Mouse (Mus musculus) kidney, embryonic 16.5 days (tissue): ENCODE data around the gene AC161166.1. TPM values are rescaled to one million over a fixed set of nuclear protein-coding genes. Genes with fewer than 3 reads are reported as not detected.
A peak's percentile ranks its signal among the peaks of the same experiment; 100 is the strongest.

ENCODE experiments used
- ATAC-seq: fragments of 200-750 bp; cut with Nextera tagmentation; 2 replicates; pipeline ENCODE4 v1.8.0; 2017; ENCODE audit warnings: moderate TSS enrichment; ENCODE audit not compliant: low FRiP score, low TSS enrichment
- H3K27ac ChIP-seq: fragments of 300-500 bp; sonication (generic); 2 replicates; pipeline ENCODE4 v1.5.1; 2014; ENCODE audit warnings: low read length
- H3K27me3 ChIP-seq: fragments of 300-500 bp; sonication (generic); 2 replicates; pipeline ENCODE4 v1.6.1; 2014; ENCODE audit warnings: low read length, control low read depth, mixed read lengths; ENCODE audit not compliant: insufficient read depth
- H3K36me3 ChIP-seq: fragments of 300-500 bp; sonication (generic); 2 replicates; pipeline ENCODE4 v1.6.1; 2014; ENCODE audit warnings: low read length, control low read depth, mixed read lengths; ENCODE audit not compliant: insufficient read depth
- H3K4me1 ChIP-seq: fragments of 300-500 bp; sonication (generic); 2 replicates; pipeline ENCODE4 v1.6.1; 2014; ENCODE audit warnings: low read length, control low read depth, mixed read lengths; ENCODE audit not compliant: insufficient read depth
- H3K4me2 ChIP-seq: fragments of 300-500 bp; sonication (generic); replicated peaks from 2 replicates; pipeline ENCODE4 v1.6.1; 2014; ENCODE audit warnings: low read depth, low read length
- H3K4me3 ChIP-seq: fragments of 300-500 bp; sonication (generic); 2 replicates; pipeline ENCODE4 v1.5.1; 2014; ENCODE audit warnings: mild to moderate bottlenecking, low read length
- H3K9ac ChIP-seq: fragments of 300-500 bp; sonication (generic); replicated peaks from 2 replicates; pipeline ENCODE4 v1.6.1; 2014; ENCODE audit warnings: low read length
- H3K9me3 ChIP-seq: fragments of 300-500 bp; sonication (generic); 2 replicates; pipeline ENCODE4 v1.6.1; 2016; ENCODE audit warnings: low read length, control low read depth
- WGBS: fragments of 180-500 bp; shearing (Covaris S2); extraction: QIAGEN DNeasy Blood & Tissue Kit; methylation state at CpG from one replicate; pipeline ENCODE4 v1.1.7; 2014; 5-methylcytosine and 5-hydroxymethylcytosine counted together
- polyA plus RNA-seq: library from polyadenylated mRNA; unstranded; fragments of >200 nt; fragmentation: Nextera tagmentation; extraction: Ambion mirVana; gene quantifications from 2 replicates; pipeline ENCODE4 v1.2.1, GENCODE M21; 2015

Gene AC161166.1
- polyA plus RNA-seq, 1 experiment from 2014 or later = 0.42 TPM

DNA sequence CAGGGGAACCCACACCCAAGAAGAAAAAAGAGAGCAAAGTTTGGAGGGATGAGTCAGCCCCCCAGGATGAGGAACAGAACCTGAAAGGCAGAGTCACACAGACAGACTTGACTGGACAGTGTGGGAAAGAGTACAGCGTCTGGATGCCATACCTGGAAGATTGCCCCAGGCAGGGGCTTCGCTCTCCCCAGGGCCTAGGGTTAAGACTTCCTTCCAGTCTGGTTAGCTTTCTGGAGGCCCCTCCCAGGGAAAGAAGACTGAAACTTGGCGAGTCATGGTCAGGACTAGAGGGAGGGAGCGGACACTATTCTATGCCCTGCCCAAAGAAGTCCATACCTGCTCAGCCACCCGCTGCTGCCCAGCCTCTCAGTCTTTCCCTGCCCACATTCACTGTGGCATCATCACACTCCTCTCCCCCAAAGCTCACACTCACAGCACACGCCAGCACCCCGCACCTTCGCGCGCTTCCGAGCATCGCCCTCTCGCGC lies 31.2 kb downstream of the AC161166.1 start:
- ATAC-seq = peak; percentile 43
- H3K9me3 ChIP-seq = no peaks in the 10 kb centered on the region

DNA sequence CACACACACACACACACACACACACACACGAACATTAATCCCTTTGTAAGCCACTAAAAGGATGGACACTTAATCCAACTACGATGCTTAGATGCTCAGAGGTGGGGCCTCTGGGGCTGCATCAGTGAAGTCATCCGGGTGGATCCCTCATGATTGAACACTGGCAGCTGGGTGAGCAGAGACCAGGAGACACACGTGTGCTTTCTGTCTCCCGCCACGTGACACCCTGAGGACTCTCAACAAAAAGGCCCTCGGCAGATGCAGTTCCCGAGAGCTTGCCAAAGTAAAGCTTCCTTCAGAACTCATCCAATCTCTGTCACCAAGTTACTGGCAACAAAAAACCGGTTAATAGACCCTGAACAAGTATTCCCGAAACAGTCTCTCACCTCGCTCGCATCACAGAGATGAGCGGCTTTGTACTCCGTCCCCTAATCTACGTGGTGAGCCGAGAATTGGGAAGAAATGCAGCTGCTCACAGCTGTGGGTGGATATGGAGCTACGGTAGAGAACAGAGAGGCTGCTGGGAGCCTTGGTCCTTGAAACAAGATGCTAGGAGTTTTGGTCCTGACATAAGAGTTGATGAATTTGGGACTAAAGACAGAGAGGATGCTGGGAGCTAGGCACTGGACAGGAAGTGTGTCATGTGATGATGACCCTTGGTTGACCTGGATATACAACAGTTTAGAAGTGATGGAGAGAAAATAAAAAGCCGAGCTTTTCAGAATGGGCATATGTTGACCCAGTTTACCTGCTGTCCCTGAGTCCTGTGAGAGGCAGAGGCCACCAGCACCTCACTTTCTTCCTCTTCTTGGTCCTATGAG lies 31.9 kb downstream of the AC161166.1 start:
- H3K4me1 ChIP-seq = peaks cover 8% of the 10 kb centered on the region; the same call in 1 of the 2 replicates
- 51% methylated on average over 18 of the region's 18 CpGs for WGBS
- H3K4me2 ChIP-seq = no peak overlapping the region
- H3K4me3 ChIP-seq = no peak overlapping the region
- H3K36me3 ChIP-seq = no peaks in the 10 kb centered on the region
- H3K9me3 ChIP-seq = no peaks in the 10 kb centered on the region
- no peak overlapping the region for H3K9ac ChIP-seq
- peaks cover 12% of the 10 kb centered on the region for H3K27me3 ChIP-seq
- ATAC-seq = no peak
- no peak overlapping the region for H3K27ac ChIP-seq

More for the DNA sequence above, 31.2 kb downstream of the AC161166.1 start:
- Histone ChIP-seq H3K27me3 (peaks cover 12% of the 10 kb centered on the region), H3K9ac (peak overlapping the region; percentile 72), H3K4me2 (peak overlapping the region; percentile 99), H3K4me1 (peaks cover 8% of the 10 kb centered on the region; the same call in 1 of the 2 replicates), H3K4me3 (peak overlapping the region; percentile 71), H3K36me3 (no peaks in the 10 kb centered on the region), H3K27ac (no peak overlapping the region)
- WGBS = 16% methylated on average over 14 of the region's 14 CpGs

DNA sequence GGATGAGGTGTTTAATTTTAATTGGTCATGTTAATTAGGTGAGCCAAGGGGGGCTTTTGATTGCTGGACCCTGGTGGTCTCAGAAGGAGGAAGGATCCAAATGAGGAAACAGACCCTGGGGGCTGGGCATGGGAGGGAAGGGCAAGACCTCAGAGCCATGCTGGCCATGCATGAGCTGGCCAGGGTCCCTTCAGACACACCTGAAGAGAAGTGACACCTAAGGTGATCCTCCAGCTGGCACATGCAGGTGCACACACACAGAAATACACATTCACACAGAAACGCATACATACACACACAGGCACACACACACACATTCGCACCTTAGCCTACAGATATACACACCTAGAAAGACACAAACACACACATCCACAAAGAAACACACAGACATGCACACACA lies 32.6 kb downstream of the AC161166.1 start:
- Histone ChIP-seq H3K27me3 (peaks cover 12% of the 10 kb centered on the region), H3K4me3 (no peak overlapping the region), H3K9ac (no peak overlapping the region), H3K27ac (no peak overlapping the region), H3K4me2 (no peak overlapping the region), H3K4me1 (peaks cover 8% of the 10 kb centered on the region; the same call in 1 of the 2 replicates), H3K9me3 (no peaks in the 10 kb centered on the region), H3K36me3 (no peaks in the 10 kb centered on the region)
- ATAC-seq = no peak
- 85% methylated on average over 2 of the region's 2 CpGs for WGBS

GRCm38 (mm10) chr7:24478911-24479310 lies 33.3 kb downstream of the AC161166.1 start:
- ATAC-seq = no peak
- Histone ChIP-seq H3K27me3 (peaks cover 12% of the 10 kb centered on the region), H3K27ac (no peak overlapping the region), H3K4me2 (no peak overlapping the region), H3K4me3 (no peak overlapping the region), H3K9me3 (no peaks in the 10 kb centered on the region), H3K9ac (no peak overlapping the region), H3K36me3 (no peaks in the 10 kb centered on the region), H3K4me1 (peaks cover 8% of the 10 kb centered on the region; the same call in 1 of the 2 replicates)
- WGBS = 83% methylated on average over 5 of the region's 5 CpGs

- H3K27me3 ChIP-seq = peaks cover 6% of the 10 kb centered on the region; the same call in 1 of the 2 replicates
- peaks cover 7% of the 10 kb centered on the region; the same call in 1 of the 2 replicates for H3K36me3 ChIP-seq
- H3K4me1 ChIP-seq = peaks cover 8% of the 10 kb centered on the region; the same call in 1 of the 2 replicates
- WGBS = 79% methylated on average over 7 of the region's 7 CpGs
- ATAC-seq = no peak
- no peak overlapping the region for H3K4me3 ChIP-seq
- no peak overlapping the region for H3K9ac ChIP-seq
- 0 out of 2 replicates have a peak, but pooled peaks cover 3% of the 10 kb centered on the region for H3K9me3 ChIP-seq
- no peak overlapping the region for H3K27ac ChIP-seq
- no peak overlapping the region for H3K4me2 ChIP-seq
These were observed 35.4 kb downstream of the AC161166.1 start for GRCm38 (mm10) chr7:24476856-24477255.

DNA sequence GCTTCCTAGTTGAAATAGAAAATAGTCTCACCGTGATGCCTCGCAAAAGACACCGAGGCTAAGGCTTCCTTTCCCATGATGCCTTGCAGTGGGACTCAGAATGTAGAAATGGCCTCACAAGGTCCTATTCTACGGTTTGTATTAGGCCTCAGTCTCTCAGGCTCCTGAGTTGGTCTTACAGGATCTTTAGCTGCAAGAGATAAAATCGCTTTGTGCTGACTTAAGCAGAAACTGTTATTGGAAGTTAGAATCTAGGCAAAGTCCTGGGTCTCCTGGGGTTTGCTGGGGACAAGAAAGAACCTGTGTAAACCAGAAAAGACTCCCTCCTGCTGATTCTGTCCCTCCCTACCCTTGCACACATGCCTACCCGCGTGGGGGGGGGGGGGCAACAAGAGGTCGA lies 35.9 kb downstream of the AC161166.1 start:
- no peak for ATAC-seq
- Histone ChIP-seq H3K27ac (no peak overlapping the region), H3K9me3 (0 out of 2 replicates have a peak, but pooled peaks cover 3% of the 10 kb centered on the region), H3K4me3 (no peak overlapping the region), H3K9ac (no peak overlapping the region), H3K4me1 (peaks cover 4% of the 10 kb centered on the region; the same call in 1 of the 2 replicates), H3K4me2 (no peak overlapping the region), H3K36me3 (peaks cover 7% of the 10 kb centered on the region; the same call in 1 of the 2 replicates), H3K27me3 (peaks cover 3% of the 10 kb centered on the region; the same call in 1 of the 2 replicates)
- 81% methylated on average over 8 of the region's 8 CpGs for WGBS

DNA sequence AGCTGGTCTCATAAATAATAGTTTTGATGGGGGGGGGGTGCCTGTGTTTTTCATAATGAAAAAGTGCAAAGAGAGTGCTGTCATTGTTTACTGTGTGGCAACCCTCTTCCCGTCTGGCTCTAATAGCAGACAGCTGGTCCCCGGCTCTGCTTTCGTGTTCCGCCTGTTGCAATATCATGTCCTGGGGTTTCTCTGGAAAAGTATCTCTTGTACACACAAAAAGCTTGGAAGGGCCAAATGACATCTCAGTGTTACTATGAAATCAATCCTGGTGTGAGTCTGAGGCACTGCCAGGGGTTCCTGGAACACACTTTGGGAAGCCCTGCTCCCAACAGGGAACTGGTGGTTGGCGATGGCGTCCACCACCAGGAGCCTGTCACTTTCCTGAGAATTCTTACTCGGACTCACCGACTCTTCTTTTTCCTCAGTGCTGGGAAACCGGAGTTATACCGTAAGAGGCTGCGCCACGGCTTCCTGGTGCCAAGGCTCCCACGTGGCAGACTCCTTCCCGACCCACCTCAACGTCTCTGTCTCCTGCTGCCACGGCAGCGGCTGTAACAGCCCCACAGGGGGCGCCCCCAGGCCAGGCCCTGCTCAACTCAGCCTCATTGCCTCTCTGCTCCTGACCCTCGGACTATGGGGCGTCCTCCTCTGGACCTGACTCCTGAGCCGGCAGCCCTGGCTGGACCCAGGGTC lies 37.3 kb downstream of the AC161166.1 start:
- no peak overlapping the region for H3K4me3 ChIP-seq
- no peak overlapping the region for H3K27ac ChIP-seq
- H3K9ac ChIP-seq = no peak overlapping the region
- WGBS = 43% methylated on average over 21 of the region's 21 CpGs
- no peaks in the 10 kb centered on the region for H3K27me3 ChIP-seq
- 0 out of 2 replicates have a peak, but pooled peaks cover 3% of the 10 kb centered on the region for H3K9me3 ChIP-seq
- H3K36me3 ChIP-seq = peaks cover 7% of the 10 kb centered on the region; the same call in 1 of the 2 replicates
- ATAC-seq = no peak; the same call in 1 of the 2 replicates
- no peaks in the 10 kb centered on the region for H3K4me1 ChIP-seq
- no peak overlapping the region for H3K4me2 ChIP-seq

DNA sequence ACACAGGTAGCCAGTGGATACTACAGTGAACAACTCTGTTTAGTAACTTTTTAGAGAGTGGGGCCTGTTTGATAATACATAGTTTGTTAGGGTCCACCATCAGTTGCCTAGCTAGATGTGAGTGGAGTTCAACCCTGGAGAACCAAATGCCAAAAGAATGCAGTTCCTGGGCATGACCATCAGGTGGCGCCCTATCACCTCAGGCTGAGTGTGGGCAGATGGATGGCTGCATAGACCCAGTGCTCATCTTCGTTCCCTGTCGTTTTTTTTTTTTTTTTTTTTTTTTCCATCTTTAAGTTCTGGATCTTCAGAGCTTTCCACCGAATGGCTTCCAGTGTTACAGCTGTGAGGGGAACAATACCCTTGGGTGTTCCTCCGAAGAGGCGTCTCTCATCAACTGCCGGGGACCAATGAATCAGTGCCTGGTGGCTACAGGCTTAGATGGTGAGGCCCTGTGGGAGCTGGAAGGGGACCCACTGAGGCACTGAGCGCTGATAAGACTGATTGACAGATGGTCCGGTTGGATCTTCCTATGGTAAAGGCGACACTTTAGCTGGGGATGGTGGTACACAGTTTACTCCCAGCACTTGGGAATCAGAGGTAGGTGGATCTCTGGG lies 38.2 kb downstream of the AC161166.1 start:
- H3K4me2 ChIP-seq = no peak overlapping the region
- H3K36me3 ChIP-seq = peaks cover 9% of the 10 kb centered on the region; the same call in 1 of the 2 replicates
- H3K27me3 ChIP-seq = no peaks in the 10 kb centered on the region
- WGBS = 54% methylated on average over 10 of the region's 10 CpGs
- H3K4me1 ChIP-seq = no peaks in the 10 kb centered on the region
- 0 out of 2 replicates have a peak, but pooled peaks have one; percentile 1 for ATAC-seq
- H3K4me3 ChIP-seq = no peak overlapping the region
- H3K27ac ChIP-seq = no peak overlapping the region
- H3K9me3 ChIP-seq = peaks cover 6% of the 10 kb centered on the region; the same call in 1 of the 2 replicates
- H3K9ac ChIP-seq = no peak overlapping the region

DNA sequence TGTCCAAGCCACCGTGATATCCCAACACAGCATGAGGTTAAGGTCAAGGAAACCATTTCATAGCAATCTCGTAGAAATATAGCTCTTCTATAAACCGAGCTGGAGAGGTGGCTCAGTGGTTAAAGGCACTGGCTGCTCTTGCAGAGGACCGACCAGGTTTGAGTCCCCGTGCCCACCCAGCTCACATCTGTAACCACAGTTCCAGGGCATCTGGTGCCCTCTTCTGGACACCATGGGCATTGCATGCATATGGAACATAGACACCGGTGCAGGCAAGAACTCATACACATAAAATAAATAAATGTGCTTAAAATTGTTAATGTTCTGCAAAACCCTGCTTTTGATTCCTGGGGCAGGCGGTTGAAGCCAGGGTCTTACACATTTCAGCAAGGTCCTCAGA lies 39.3 kb downstream of the AC161166.1 start:
- ATAC-seq = no peak
- WGBS = 80% methylated on average over 7 of the region's 7 CpGs
- Histone ChIP-seq H3K27ac (no peak overlapping the region), H3K4me2 (no peak overlapping the region), H3K9ac (no peak overlapping the region), H3K36me3 (peaks cover 10% of the 10 kb centered on the region; the same call in 1 of the 2 replicates), H3K9me3 (peaks cover 7% of the 10 kb centered on the region; the same call in 1 of the 2 replicates), H3K4me1 (no peaks in the 10 kb centered on the region), H3K27me3 (no peaks in the 10 kb centered on the region), H3K4me3 (no peak overlapping the region)
